Mouse (Mus musculus) gastrocnemius, adult 18-20 months (tissue): ENCODE results near the gene Tril. TPM values are rescaled to one million over a fixed set of nuclear protein-coding genes. Genes with fewer than 3 reads are reported as not detected.

Experiments used
- DNase-seq: peaks from one replicate; pipeline ENCODE4 v3.0.0; 2021; ENCODE audit warnings: low spot score
- total RNA-seq, 2 experiments: library from RNA; stranded (reverse); gene quantifications; 2 replicates each; pipeline ENCODE4 v1.2.3; 2021

Gene Tril
- total RNA-seq, 2 experiments from 2014 or later = 1.7 to 2.0 TPM

GRCm38 (mm10) chr6:53806591-53807023 lies 14.0 kb downstream of the Tril start:
- no peak for DNase-seq

DNA sequence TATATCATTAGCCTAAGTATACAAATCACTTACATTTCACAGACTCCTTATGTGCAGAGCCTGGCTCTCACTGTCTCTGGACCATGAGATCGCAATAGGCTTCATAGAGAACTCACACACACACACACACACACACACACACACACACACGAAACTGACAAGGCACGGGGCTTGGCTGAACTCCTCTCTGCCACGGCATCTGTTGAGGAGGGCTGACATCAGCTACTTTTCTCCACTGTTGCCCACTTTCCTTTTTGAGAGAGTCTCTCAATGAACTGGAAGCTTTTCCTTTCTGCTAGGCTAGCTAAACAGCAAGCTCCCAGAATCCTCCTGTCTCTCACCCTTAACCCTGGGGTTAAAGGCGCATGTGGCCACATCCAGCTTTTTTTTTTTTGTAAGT lies 14.6 kb downstream of the Tril start:
- DNase-seq = no peak

DNA sequence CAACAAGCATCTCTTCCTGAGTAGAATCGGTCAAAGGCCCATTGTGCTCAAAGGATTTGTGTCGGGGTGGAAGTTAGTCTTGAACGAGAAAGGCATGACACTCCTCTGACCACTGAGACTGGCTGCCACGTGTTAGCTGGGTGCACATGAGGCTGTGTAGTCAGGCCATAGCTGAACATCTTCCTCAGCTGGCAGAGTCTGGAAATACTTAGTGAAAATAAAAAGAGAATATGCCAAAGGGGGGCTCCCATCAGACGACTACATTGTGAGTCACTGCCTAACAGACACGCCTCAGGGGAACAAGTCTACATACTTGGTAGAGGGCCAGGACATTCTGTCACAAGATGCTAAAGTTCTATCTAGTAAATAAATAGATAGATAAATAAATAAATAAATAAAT lies 16.5 kb downstream of the Tril start:
- DNase-seq = peak; percentile 24

DNA sequence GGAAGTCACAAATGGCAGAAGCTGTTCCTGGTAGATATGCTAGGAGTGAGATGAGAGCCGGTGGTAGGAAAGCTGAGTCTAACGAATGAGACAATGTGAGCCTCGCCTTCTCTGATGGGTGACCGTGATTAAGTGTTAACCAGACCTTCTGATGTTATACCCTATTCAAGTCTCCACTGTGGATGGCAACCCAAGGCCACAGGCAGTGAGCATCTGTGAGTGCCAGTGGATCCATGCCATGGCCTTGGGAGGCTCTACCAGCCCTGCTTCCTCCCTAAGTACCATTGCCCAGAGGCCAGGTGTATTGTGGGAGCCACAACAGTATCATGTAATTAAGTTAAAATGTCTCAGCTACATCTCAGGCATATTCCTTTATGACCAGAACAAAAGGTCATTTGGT lies 17.1 kb downstream of the Tril start:
- no peak for DNase-seq

- peak; percentile 81 for DNase-seq
These were observed 18.7 kb downstream of the Tril start for GRCm38 (mm10) chr6:53801893-53802286.

DNA sequence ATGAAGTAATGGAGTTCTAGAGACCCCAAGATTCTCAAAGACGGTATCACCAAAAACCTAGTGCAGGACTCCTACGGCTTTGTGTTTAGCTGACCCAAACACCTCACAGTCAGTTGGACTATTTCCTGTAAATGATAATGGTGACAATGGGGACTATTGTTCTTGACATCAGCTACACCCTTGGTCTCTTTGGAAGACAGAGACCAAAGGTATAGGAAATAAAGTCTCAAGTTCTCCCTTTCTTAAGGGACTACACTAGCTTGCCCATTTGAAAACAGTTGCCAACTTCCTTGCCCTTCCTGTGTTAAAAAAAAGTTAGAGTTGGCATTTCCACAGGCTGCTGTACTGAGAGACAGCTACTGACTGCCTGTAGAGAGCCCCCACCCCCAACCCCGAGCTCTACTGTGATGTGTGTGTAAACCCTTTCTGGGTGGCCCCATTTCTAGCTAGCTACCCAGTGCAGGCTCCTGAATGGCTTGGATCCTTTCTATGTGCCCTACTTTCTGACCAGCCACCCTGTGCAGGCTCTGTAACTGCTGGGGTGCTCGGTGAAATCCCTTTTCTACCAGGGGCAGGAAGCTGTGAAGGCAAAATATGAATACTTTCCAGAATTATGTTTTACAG lies 19.2 kb downstream of the Tril start:
- no peak for DNase-seq

DNA sequence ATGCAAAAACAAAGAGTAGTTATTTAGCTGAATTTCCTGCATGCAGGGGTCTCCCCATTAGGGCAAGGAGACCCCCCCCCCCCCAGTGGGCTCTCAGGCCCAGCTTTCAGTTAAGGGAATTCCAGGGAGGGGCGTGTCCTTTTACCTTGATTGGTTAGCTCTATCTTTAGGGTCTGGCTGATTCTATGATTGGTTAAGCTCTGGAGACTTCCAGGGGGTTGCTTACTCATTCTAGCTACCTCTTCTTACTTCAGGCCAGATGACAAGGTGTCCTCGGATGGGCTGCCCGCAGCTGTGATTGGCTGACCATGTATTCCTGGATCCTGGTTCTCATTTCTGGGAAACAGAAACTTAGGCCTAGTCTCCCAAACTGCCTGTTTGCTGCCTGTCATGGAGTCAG lies 21.8 kb downstream of the Tril start:
- no peak for DNase-seq

- no peak for DNase-seq
These were observed 23.8 kb downstream of the Tril start for GRCm38 (mm10) chr6:53796835-53797234.

GRCm38 (mm10) chr6:53795788-53796187 lies 24.8 kb downstream of the Tril start:
- no peak for DNase-seq

DNA sequence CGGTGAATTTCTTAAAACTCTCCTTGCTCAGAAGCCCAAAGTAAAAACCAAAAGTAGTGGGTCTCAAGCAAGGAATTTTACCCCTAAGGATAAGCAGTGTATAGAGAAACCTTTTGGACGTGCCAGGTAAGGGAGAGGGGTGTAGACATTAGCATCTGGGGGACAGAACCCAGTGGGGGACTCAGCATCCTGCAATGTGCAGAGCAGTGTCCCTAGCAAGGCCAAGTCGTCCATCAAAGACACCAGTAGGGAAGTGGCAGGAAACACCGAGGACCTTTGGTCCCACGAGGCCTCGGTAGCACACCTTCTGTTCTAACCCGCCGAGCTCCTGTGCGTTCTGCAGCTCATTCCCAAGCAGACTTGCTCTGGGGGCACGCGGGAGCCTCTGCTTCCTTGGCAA lies 25.6 kb downstream of the Tril start:
- no peak for DNase-seq

GRCm38 (mm10) chr6:53794323-53794971 lies 26.2 kb downstream of the Tril start:
- DNase-seq = peak; percentile 61

- peak; percentile 55 for DNase-seq
These were observed 37.6 kb downstream of the Tril start for GRCm38 (mm10) chr6:53782880-53783539.

GRCm38 (mm10) chr6:53782273-53782672 lies 38.4 kb downstream of the Tril start:
- DNase-seq = no peak

DNA sequence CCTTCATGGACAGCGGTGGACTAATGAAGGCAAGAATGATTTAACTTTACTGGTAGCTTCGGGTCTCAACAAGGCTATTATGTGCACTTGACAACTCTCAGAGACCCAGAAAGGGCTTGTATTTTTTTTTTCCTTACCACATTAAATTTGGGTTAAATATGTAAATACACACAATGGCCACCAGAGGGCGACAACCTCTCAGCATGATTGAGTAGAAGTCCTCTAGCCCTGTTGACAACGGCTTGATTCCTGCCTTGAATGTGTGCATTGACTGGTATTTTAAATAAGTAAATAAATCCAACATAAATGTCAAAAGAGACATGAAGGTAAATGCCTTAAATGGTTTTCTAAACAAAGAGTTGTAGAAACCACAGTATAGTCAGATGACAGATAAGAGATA lies 39.5 kb downstream of the Tril start:
- peak; percentile 40 for DNase-seq

DNA sequence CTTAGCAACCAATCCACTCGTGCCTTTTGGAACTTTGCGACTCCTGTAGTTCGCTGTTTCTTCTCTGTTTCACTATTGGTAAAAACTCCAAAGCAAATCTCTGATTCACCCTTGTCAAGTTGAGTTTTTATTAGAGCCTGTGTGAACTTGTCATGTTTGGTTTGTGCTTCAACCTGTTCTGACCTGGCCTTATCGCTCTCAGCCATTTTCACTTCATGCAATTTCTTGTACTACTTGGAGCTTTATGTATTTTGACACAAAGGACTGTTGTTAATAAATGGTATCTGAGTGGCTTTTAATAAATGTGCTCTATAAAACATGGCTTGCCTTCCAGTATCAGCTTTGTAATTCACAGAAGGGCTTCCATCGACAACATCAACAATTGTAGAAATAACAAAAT lies 40.6 kb downstream of the Tril start:
- no peak for DNase-seq

- DNase-seq = no peak
These were observed 41.1 kb downstream of the Tril start for GRCm38 (mm10) chr6:53779526-53779925.

GRCm38 (mm10) chr6:53778424-53778955 lies 42.1 kb downstream of the Tril start:
- no peak for DNase-seq

- DNase-seq = no peak
These were observed 52.4 kb downstream of the Tril start for GRCm38 (mm10) chr6:53768275-53768674.

- DNase-seq = no peak
These were observed 54.3 kb downstream of the Tril start for GRCm38 (mm10) chr6:53766243-53766915.

GRCm38 (mm10) chr6:53765731-53766130 lies 54.9 kb downstream of the Tril start:
- DNase-seq = no peak
